Mouse (Mus musculus) CH12.LX (cell line): ENCODE results near the gene Rbm44. TPM values are rescaled to one million over a fixed set of nuclear protein-coding genes. Genes with fewer than 3 reads are reported as not detected.

ENCODE experiments used
- DNase-seq: peaks from one replicate; pipeline ENCODE4 v3.0.0-alpha.2; 2013; ENCODE audit errors: extremely low read depth
- H3K27ac ChIP-seq: 2 replicates; pipeline ENCODE4 v1.5.1; 2012; ENCODE audit warnings: low read depth, mild to moderate bottlenecking, control low read depth, moderate library complexity; ENCODE audit not compliant: insufficient read depth
- H3K27me3 ChIP-seq: replicated peaks from 2 replicates; pipeline ENCODE3; 2012; ENCODE audit warnings: inconsistent platforms
- H3K36me3 ChIP-seq, 2 experiments: replicated peaks in 1 of 2; 2 replicates each; pipeline versions ENCODE3 to v1.6.1; 2012; ENCODE audit warnings: inconsistent platforms in 1 of 2, low read length in 1 of 2, mild to moderate bottlenecking in 1 of 2, mixed read lengths in 1 of 2, moderate library complexity in 1 of 2; ENCODE audit not compliant: control insufficient read depth in 1 of 2, insufficient read depth in 1 of 2
- H3K4me1 ChIP-seq, 2 experiments: 2 replicates each; pipeline ENCODE4 v1.6.1; 2012; ENCODE audit warnings: inconsistent platforms in 1 of 2, moderate library complexity in 1 of 2; ENCODE audit not compliant: insufficient read depth in 2 of 2, control insufficient read depth in 1 of 2
- H3K4me2 ChIP-seq: 2 replicates; pipeline ENCODE4 v1.6.1; 2012; ENCODE audit warnings: low read depth, mild to moderate bottlenecking, control low read depth; ENCODE audit not compliant: poor library complexity, insufficient read depth, severe bottlenecking
- H3K4me3 ChIP-seq, 3 experiments: fragments of 150-350 bp in 1 of 3; sonication (generic) in 1 of 3; replicated peaks in 1 of 3; 2 replicates each; pipeline versions ENCODE3 to v1.5.1; 2011 to 2012; ENCODE audit warnings: low read depth in 2 of 3, low read length in 2 of 3, mild to moderate bottlenecking in 2 of 3, moderate library complexity in 2 of 3, control low read depth in 1 of 3, improper control_type of control experiment in 1 of 3, inconsistent platforms in 1 of 3, mixed read lengths in 1 of 3; ENCODE audit not compliant: poor library complexity in 1 of 3
- H3K79me2 ChIP-seq: replicated peaks from 2 replicates; pipeline ENCODE4 v1.6.1; 2012; ENCODE audit warnings: mild to moderate bottlenecking, moderate library complexity; ENCODE audit not compliant: control insufficient read depth, poor library complexity, insufficient read depth, severe bottlenecking; ENCODE audit errors: extremely low read depth
- H3K9ac ChIP-seq: 2 replicates; pipeline ENCODE4 v1.6.1; 2012; ENCODE audit warnings: low read depth, mild to moderate bottlenecking, control low read depth, moderate library complexity; ENCODE audit not compliant: insufficient read depth
- H3K9me3 ChIP-seq: replicated peaks from 2 replicates; pipeline ENCODE3; 2012; ENCODE audit warnings: low read length, inconsistent platforms, mixed read lengths
- BHLHE40 ChIP-seq: IDR thresholded peaks from 2 replicates; pipeline ENCODE4 v1.6.1; 2011; ENCODE audit warnings: mild to moderate bottlenecking, low read depth, low read length, improper control_type of control experiment
- CHD1 ChIP-seq: IDR thresholded peaks from 2 replicates; pipeline ENCODE4 v1.6.1; 2012; ENCODE audit warnings: low read depth, low read length, improper control_type of control experiment, inconsistent platforms
- E2F4 ChIP-seq: IDR thresholded peaks from 2 replicates; pipeline ENCODE4 v1.6.1; 2011; ENCODE audit warnings: low read depth, low read length, improper control_type of control experiment; ENCODE audit not compliant: insufficient replicate concordance
- ELF1 ChIP-seq: IDR thresholded peaks from 2 replicates; pipeline ENCODE4 v1.6.1; 2014; ENCODE audit warnings: low read depth, mild to moderate bottlenecking, inconsistent platforms, low read length, improper control_type of control experiment
- EP300 ChIP-seq: IDR thresholded peaks from 2 replicates; pipeline ENCODE4 v1.6.1; 2011; ENCODE audit warnings: low read length, improper control_type of control experiment
- ETS1 ChIP-seq: conservative IDR thresholded peaks from 2 replicates; pipeline ENCODE4 v1.6.1; 2012; ENCODE audit warnings: low read depth, mild to moderate bottlenecking, inconsistent platforms, low read length, improper control_type of control experiment, moderate library complexity
- HCFC1 ChIP-seq: IDR thresholded peaks from 2 replicates; pipeline ENCODE4 v1.6.1; 2012; ENCODE audit warnings: low read depth, mild to moderate bottlenecking, inconsistent platforms, low read length, improper control_type of control experiment
- IRF4 ChIP-seq: IDR thresholded peaks from 2 replicates; pipeline ENCODE4 v1.6.1; 2014; ENCODE audit warnings: low read depth, mild to moderate bottlenecking, inconsistent platforms, low read length, improper control_type of control experiment
- MXI1 ChIP-seq: IDR thresholded peaks from 2 replicates; pipeline ENCODE4 v1.6.1; 2011; ENCODE audit warnings: mild to moderate bottlenecking, low read depth, low read length, improper control_type of control experiment
- NELFE ChIP-seq: IDR thresholded peaks from 2 replicates; pipeline ENCODE4 v1.6.1; 2011; ENCODE audit warnings: low read depth, low read length, improper control_type of control experiment
- RAD21 ChIP-seq: IDR thresholded peaks from 2 replicates; pipeline ENCODE4 v1.6.1; 2011; ENCODE audit warnings: low read depth, mild to moderate bottlenecking, low read length, improper control_type of control experiment, moderate library complexity
- SIN3A ChIP-seq: IDR thresholded peaks from 2 replicates; pipeline ENCODE4 v1.6.1; 2012; ENCODE audit warnings: low read length, improper control_type of control experiment, inconsistent platforms
- TBP ChIP-seq: conservative IDR thresholded peaks from 2 replicates; pipeline ENCODE4 v1.6.1; 2011; ENCODE audit warnings: low read depth, low read length, improper control_type of control experiment
- TCF12 ChIP-seq: IDR thresholded peaks from 2 replicates; pipeline ENCODE4 v1.6.1; 2014; ENCODE audit warnings: low read depth, mild to moderate bottlenecking, inconsistent platforms, low read length, improper control_type of control experiment
- USF1 ChIP-seq: IDR thresholded peaks from 2 replicates; pipeline ENCODE4 v1.6.1; 2014; ENCODE audit warnings: low read depth, mild to moderate bottlenecking, inconsistent platforms, low read length, improper control_type of control experiment
- ZC3H11A ChIP-seq: IDR thresholded peaks from 2 replicates; pipeline ENCODE4 v1.6.1; 2012; ENCODE audit warnings: low read depth, mild to moderate bottlenecking, inconsistent platforms, low read length, improper control_type of control experiment
- ZMIZ1 ChIP-seq: IDR thresholded peaks from 2 replicates; pipeline ENCODE4 v1.6.1; 2012; ENCODE audit warnings: low read depth, mild to moderate bottlenecking, inconsistent platforms, low read length, improper control_type of control experiment
- ZNF384 ChIP-seq: IDR thresholded peaks from 2 replicates; pipeline ENCODE4 v1.6.1; 2012; ENCODE audit warnings: low read depth, low read length, improper control_type of control experiment, inconsistent platforms
- dilution Hi-C: fragments of 300-500 bp; cut with MboI; formaldehyde crosslinking; loops from 2 replicates; pipeline ENCODE4 v1.14.3; 2020; ENCODE audit warnings: low sequenced_read_pairs; ENCODE audit not compliant: extremely low pct_unique_long_range_greater_than_20kb, extremely low pct_ligation_motif_present
- in situ Hi-C: fragments of 300-500 bp; cut with MboI; formaldehyde crosslinking; loops from 3 replicates; pipeline ENCODE4 v1.14.3; 2019; ENCODE audit warnings: low sequenced_read_pairs, low pct_ligation_motif_present, low pct_unique_long_range_greater_than_20kb, mixed read lengths
- polyA plus RNA-seq: library from polyadenylated mRNA; unstranded; fragments of >175 nt; gene quantifications from 2 replicates; pipeline ENCODE4 v1.2.1, GENCODE M21; 2012; ENCODE audit warnings: low read depth; ENCODE audit not compliant: insufficient read length
- total RNA-seq, 2 experiments: library from RNA; depleted of rRNA; stranded (reverse); fragments of 300-350 nt in 1 of 2; fragments of >200 nt in 1 of 2; gene quantifications; 2 replicates each; pipeline ENCODE4 v1.2.3; 2012 to 2014

Rbm44 gene
- total RNA-seq (2012; rRNA removed) (not detected in 2 replicates), total RNA-seq (2014; rRNA removed) (0.24 and 0.44 TPM in 2 replicates), polyA plus RNA-seq (0.23 and 0.25 TPM in 2 replicates)

- in situ Hi-C loops, result no loop called here
These were observed at the start of gene Rbm44 for GRCm38 (mm10) chr1:91144813-91145212. TSS of gene Rbm44 (plus strand) at chr1:91145089.

GRCm38 (mm10) chr1:91095258-91095657 is 49.6 kb upstream of the Rbm44 start:
- H3K36me3 ChIP-seq, result peaks cover 0 to 58% of the 10 kb centered on the region in 2 experiments
- TF ChIP-seq ELF1 (no peak), ZMIZ1 (no peak), ZC3H11A (no peak), IRF4 (no peak), MXI1 (no peak)
- peaks cover 5 to 55% of the 10 kb centered on the region in 2 experiments; a peak in 2 of 4 replicates for H3K4me1 ChIP-seq
- DNase-seq, result no peak
- no peak overlapping the region for H3K9ac ChIP-seq
- no peaks in the 10 kb centered on the region for H3K9me3 ChIP-seq
- no peaks in the 10 kb centered on the region for H3K79me2 ChIP-seq
- no peak overlapping the region for H3K4me3 ChIP-seq
- no peak overlapping the region for H3K27ac ChIP-seq
- no peak overlapping the region for H3K4me2 ChIP-seq
- no peaks in the 10 kb centered on the region for H3K27me3 ChIP-seq
- in situ Hi-C loops, result no loop called here
- dilution Hi-C loops, result no loop called here

More at GRCm38 (mm10) chr1:91144813-91145212, at the start of gene Rbm44:
- Histone ChIP-seq H3K9me3 (no peaks in the 10 kb centered on the region), H3K4me2 (no peak within 1 kb of the TSS), H3K79me2 (no peaks in the 10 kb centered on the region), H3K27me3 (no peaks in the 10 kb centered on the region), H3K36me3 (no peaks in the 10 kb centered on the region), H3K9ac (no peak within 1 kb of the TSS), H3K4me3 (no peak within 1 kb of the TSS), H3K4me1 (no peaks in the 10 kb centered on the region), H3K27ac (no peak within 1 kb of the TSS)
- no peak for DNase-seq
- dilution Hi-C loops, result no loop called here
- TF ChIP-seq BHLHE40 (no peak), EP300 (no peak), CHD1 (no peak), TBP (no peak), E2F4 (no peak), TCF12 (no peak), ZNF384 (no peak), SIN3A (no peak), RAD21 (no peak), USF1 (no peak), MXI1 (no peak), HCFC1 (no peak), NELFE (no peak), ETS1 (no peak)
